Mouse (Mus musculus) frontal cortex, adult (tissue): ENCODE measurements at regions not wholly inside any gene's neighbourhood (a gene's known extent, or its start where the extent isn't known, plus 50 kb on each side); places are given as distances from the start of the nearest gene placed in this dataset.
"Not testable (repeated sequence)": the region's sequence is repeated elsewhere in the genome, so short reads cannot be mapped to it uniquely, and the experiment has no call there.

Source experiments
- ATAC-seq: cut with Nextera tagmentation; 2 replicates; pipeline ENCODE4 v1.9.2; 2017; ENCODE audit warnings: mild to moderate bottlenecking, moderate library complexity, mixed read lengths; ENCODE audit not compliant: low TSS enrichment

GRCm38 (mm10) chr3:152040751-152041150 is 125.3 kb downstream of the Gipc2 start:
- no peak for ATAC-seq

- not testable (repeated sequence) for ATAC-seq
These were observed 129.2 kb downstream of the Gipc2 start for GRCm38 (mm10) chr3:152036819-152037218.

- ATAC-seq: no peak
These were observed 130.6 kb downstream of the Gipc2 start for GRCm38 (mm10) chr3:152035416-152035815.

GRCm38 (mm10) chr3:152034686-152035085 is 131.3 kb downstream of the Gipc2 start:
- ATAC-seq: peak; percentile 90

- ATAC-seq: no peak
These were observed 131.8 kb downstream of the Gipc2 start for GRCm38 (mm10) chr3:152034221-152034620.

GRCm38 (mm10) chr3:152032663-152033318 is 133.2 kb downstream of the Gipc2 start:
- ATAC-seq: peak; percentile 67; the same call in 1 of the 2 replicates

GRCm38 (mm10) chr3:152028695-152029094 is 137.3 kb downstream of the Gipc2 start:
- ATAC-seq: no peak

GRCm38 (mm10) chr3:152026034-152026433 is 140.0 kb downstream of the Gipc2 start:
- ATAC-seq: no peak

GRCm38 (mm10) chr3:152025122-152025521 is 140.9 kb downstream of the Gipc2 start:
- ATAC-seq: no peak

GRCm38 (mm10) chr3:152006747-152007146 is 159.3 kb downstream of the Gipc2 start:
- no peak for ATAC-seq

- ATAC-seq: no peak
These were observed 160.5 kb downstream of the Gipc2 start for GRCm38 (mm10) chr3:152005366-152006025.

GRCm38 (mm10) chr3:152004411-152004955 is 161.5 kb downstream of the Gipc2 start:
- ATAC-seq: no peak

GRCm38 (mm10) chr3:151997534-151998107 is 160.2 kb upstream of the Ptgfr start:
- ATAC-seq: peak; percentile 96

- 0 out of 2 replicates have a peak, but pooled peaks have one; percentile 9 for ATAC-seq
These were observed 159.7 kb upstream of the Ptgfr start for GRCm38 (mm10) chr3:151997111-151997510.

- ATAC-seq: no peak
These were observed 150.8 kb upstream of the Ptgfr start for GRCm38 (mm10) chr3:151988221-151988620.

- no peak for ATAC-seq
These were observed 140.7 kb upstream of the Ptgfr start for GRCm38 (mm10) chr3:151978136-151978535.

GRCm38 (mm10) chr3:151977651-151978050 is 140.2 kb upstream of the Ptgfr start:
- ATAC-seq: no peak

- no peak for ATAC-seq
These were observed 112.4 kb upstream of the Ptgfr start for GRCm38 (mm10) chr3:151949865-151950264.

- no peak for ATAC-seq
These were observed 110.7 kb upstream of the Ptgfr start for GRCm38 (mm10) chr3:151948015-151948645.

GRCm38 (mm10) chr3:151945916-151946315 is 108.5 kb upstream of the Ptgfr start:
- no peak for ATAC-seq

GRCm38 (mm10) chr3:151943542-151943941 is 106.1 kb upstream of the Ptgfr start:
- no peak for ATAC-seq

- ATAC-seq: no peak
These were observed 101.1 kb upstream of the Ptgfr start for GRCm38 (mm10) chr3:151938472-151939029.
